Mouse (Mus musculus): ENCODE data around the gene Itgb7.

DNA sequence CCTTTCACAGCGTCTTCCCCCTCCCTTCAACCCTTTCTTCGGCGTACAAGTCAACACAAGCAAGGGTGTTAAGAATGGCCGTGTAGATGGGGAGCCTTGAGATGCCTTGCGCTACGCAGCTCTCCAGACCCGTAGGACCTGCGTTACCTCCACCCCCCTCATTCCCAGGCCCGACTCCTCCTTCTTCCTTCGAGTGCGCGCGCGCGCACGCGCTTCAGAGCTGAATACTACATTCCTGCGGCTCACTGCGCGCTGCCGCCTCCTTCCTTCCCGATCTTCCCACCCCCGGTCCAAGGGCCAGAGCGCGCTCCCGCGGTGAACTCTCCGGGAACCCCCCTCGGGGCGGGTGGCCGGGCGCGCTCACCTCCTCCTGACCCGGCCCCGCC lies 15.1 kb upstream of the Itgb7 start:
- TF ChIP-seq CTCF (IDR thresholded peaks at IDR 0.05; ENCODE audit: low read depth, low read length), result no peak
- TF ChIP-seq POLR2A (IDR thresholded peaks at IDR 0.05; ENCODE audit: extremely low read depth, insufficient read depth, low read length), result 0 out of 2 replicates have a peak, but pooled peaks have one; percentile 19
